Mouse (Mus musculus) kidney, postnatal 0 days (tissue): ENCODE measurements around the gene Serinc1. TPM values are rescaled to one million over a fixed set of nuclear protein-coding genes. Genes with fewer than 3 reads are reported as not detected.
A peak's percentile ranks its signal among the peaks of the same experiment; 100 is the strongest.
"Not testable (repeated sequence)": the region's sequence is repeated elsewhere in the genome, so short reads cannot be mapped to it uniquely, and the experiment has no call there.

Experiments used
- ATAC-seq: fragments of 200-750 bp; cut with Nextera tagmentation; replicated peaks from 2 replicates; pipeline ENCODE4 v1.8.0; 2017; ENCODE audit warnings: low read depth, moderate number of reproducible peaks, moderate TSS enrichment, moderate library complexity; ENCODE audit not compliant: low FRiP score
- DNase-seq: peaks from one replicate; pipeline ENCODE4 v3.0.0-alpha.2; 2016; ENCODE audit warnings: low spot score
- H3K27ac ChIP-seq: fragments of 300-500 bp; sonication (generic); 2 replicates; pipeline ENCODE4 v1.5.1; 2014; ENCODE audit warnings: mild to moderate bottlenecking
- H3K27me3 ChIP-seq: fragments of 300-500 bp; sonication (generic); 2 replicates; pipeline ENCODE4 v1.6.1; 2014; ENCODE audit warnings: low read length, mixed read lengths; ENCODE audit not compliant: insufficient read depth
- H3K36me3 ChIP-seq: fragments of 300-500 bp; sonication (generic); 2 replicates; pipeline ENCODE4 v1.6.1; 2014; ENCODE audit warnings: low read length, mixed read lengths; ENCODE audit not compliant: insufficient read depth
- H3K4me1 ChIP-seq: fragments of 300-500 bp; sonication (generic); replicated peaks from 2 replicates; pipeline ENCODE4 v1.6.1; 2014; ENCODE audit warnings: antibody characterized with exemption, low read length, mixed read lengths; ENCODE audit not compliant: insufficient read depth
- H3K4me2 ChIP-seq: fragments of 300-500 bp; sonication (generic); 2 replicates; pipeline ENCODE4 v1.6.1; 2014; ENCODE audit warnings: mild to moderate bottlenecking, low read length, moderate library complexity, mixed read lengths
- H3K4me3 ChIP-seq: fragments of 300-500 bp; sonication (generic); replicated peaks from 2 replicates; pipeline ENCODE4 v1.5.1; 2014; ENCODE audit warnings: low read depth, low read length
- H3K9ac ChIP-seq: fragments of 300-500 bp; sonication (generic); 2 replicates; pipeline ENCODE4 v1.6.1; 2014; ENCODE audit warnings: low read depth, low read length
- H3K9me3 ChIP-seq: fragments of 300-500 bp; sonication (generic); replicated peaks from 2 replicates; pipeline ENCODE4 v1.6.1; 2016; ENCODE audit warnings: low read length, inconsistent platforms, mixed read lengths
- CTCF ChIP-seq: IDR thresholded peaks from 2 replicates; pipeline ENCODE4 v1.5.1; 2016; ENCODE audit warnings: antibody characterized with exemption, low read depth, mild to moderate bottlenecking, moderate library complexity
- WGBS: fragments of 180-500 bp; shearing (Covaris S2); extraction: QIAGEN DNeasy Blood & Tissue Kit; methylation state at CpG from one replicate; pipeline ENCODE4 v1.1.7; 2014; 5-methylcytosine and 5-hydroxymethylcytosine counted together
- polyA plus RNA-seq: library from polyadenylated mRNA; unstranded; fragments of >200 nt; fragmentation: Nextera tagmentation; extraction: Ambion mirVana; gene quantifications from 2 replicates; pipeline ENCODE4 v1.2.1, GENCODE M21; 2015

Gene Serinc1
- polyA plus RNA-seq, 1 experiment from 2014 or later: 148 TPM

DNA sequence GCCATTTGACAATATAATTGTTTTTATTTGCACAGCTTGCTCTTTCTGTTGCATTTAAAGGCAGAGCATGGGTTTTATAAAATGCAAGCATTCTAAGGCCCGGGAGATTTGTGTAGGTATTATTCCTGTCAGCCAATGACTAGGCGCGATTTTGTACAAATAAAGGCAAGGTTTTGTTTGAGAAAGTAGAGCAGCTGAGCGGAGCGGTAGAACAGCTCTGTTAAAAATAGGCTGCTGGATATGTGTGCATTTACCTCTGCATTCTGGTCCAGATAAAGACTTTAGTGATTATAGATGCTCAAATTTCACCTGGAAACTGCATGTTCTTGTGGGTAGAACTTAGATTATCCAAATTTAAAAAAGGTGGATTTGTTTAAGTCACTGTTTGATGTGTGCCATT lies 25.3 kb upstream of the Serinc1 start:
- ATAC-seq (no peak), DNase-seq (no peak)
- no peak for TF ChIP-seq CTCF
- 82% methylated on average over 5 of the region's 5 CpGs for WGBS
- no peaks in the 10 kb centered on the region for H3K27me3 ChIP-seq
- H3K9me3 ChIP-seq: no peaks in the 10 kb centered on the region
- no peak overlapping the region for H3K9ac ChIP-seq
- no peaks in the 10 kb centered on the region for H3K4me1 ChIP-seq
- no peak overlapping the region for H3K4me2 ChIP-seq
- H3K4me3 ChIP-seq: no peak overlapping the region
- no peak overlapping the region for H3K27ac ChIP-seq
- H3K36me3 ChIP-seq: no peaks in the 10 kb centered on the region

DNA sequence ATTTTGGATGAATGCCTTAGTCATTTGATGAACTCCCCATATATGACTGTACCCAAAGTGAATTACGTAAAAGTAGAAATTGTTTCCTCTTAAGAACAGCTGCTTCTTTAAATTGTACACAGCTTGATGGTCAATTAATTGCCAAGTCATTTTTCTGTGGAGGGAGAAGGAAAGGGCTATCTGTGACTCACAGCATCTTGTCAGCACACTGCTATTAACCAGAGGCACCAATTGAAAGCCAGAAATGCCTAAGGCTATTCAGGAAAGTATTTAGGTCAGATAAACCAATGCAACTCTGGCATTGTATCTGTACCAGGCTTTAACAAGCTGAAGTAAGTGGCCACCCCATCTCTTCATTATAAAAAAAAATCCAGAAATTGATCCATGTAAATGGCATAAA lies 21.4 kb upstream of the Serinc1 start:
- WGBS: 89% methylated on average over 1 of the region's 1 CpGs
- Histone ChIP-seq H3K9me3 (no peaks in the 10 kb centered on the region), H3K27ac (no peak overlapping the region), H3K4me1 (no peaks in the 10 kb centered on the region), H3K9ac (no peak overlapping the region), H3K4me3 (no peak overlapping the region), H3K27me3 (no peaks in the 10 kb centered on the region), H3K4me2 (no peak overlapping the region), H3K36me3 (no peaks in the 10 kb centered on the region)
- DNase-seq (no peak), ATAC-seq (no peak)
- TF ChIP-seq CTCF: no peak

DNA sequence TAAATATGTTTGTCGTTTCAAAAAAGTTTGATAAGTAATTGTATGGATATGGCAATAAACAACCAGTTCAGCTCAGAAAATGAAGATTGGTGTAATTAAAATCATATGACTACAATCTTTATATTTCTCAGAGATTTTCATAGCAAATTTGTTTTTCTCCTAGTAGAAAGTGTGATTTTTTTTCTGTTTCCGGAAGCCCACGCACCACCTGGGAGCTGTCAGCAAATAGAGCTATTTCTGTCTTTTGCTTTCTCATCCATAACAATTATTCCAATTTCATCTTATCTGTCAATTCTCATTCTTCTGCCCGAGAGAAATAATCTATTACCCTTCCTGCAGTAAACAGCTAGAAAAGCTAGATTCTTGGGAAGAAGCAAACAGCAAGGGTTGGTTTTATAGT lies 17.3 kb upstream of the Serinc1 start:
- no peak for ATAC-seq

DNA sequence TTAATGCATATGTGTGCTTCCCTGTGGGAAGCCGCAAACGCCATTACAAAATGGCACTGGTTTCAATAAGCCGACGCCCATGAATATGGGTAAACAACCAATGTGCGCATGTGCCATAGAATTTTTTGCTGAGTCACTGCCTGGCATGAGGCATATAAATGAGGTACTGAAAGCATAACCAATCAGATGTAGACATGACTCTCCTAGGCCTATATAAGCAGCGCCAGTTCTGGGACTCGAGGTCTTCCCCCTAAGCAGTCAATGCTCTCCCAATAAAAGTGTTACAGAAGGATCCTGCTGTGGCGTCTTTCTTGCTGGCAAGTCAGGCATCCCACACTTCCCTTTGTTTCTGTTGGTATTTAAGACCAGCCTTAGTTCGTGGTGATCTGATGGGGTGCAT lies 11.6 kb upstream of the Serinc1 start:
- not testable (repeated sequence) for H3K9ac ChIP-seq, H3K36me3 ChIP-seq, H3K4me2 ChIP-seq, ATAC-seq, H3K4me1 ChIP-seq, H3K4me3 ChIP-seq, H3K9me3 ChIP-seq, H3K27ac ChIP-seq, H3K27me3 ChIP-seq, DNase-seq
- WGBS: 90% methylated on average over 9 of the region's 9 CpGs

More for the DNA sequence above, 17.3 kb upstream of the Serinc1 start:
- Histone ChIP-seq H3K4me3 (no peak overlapping the region), H3K9ac (no peak overlapping the region), H3K27me3 (no peaks in the 10 kb centered on the region), H3K9me3 (no peaks in the 10 kb centered on the region), H3K4me1 (no peaks in the 10 kb centered on the region), H3K4me2 (no peak overlapping the region), H3K36me3 (no peaks in the 10 kb centered on the region), H3K27ac (no peak overlapping the region)
- WGBS: 91% methylated on average over 4 of the region's 4 CpGs
- no peak for TF ChIP-seq CTCF
- no peak for DNase-seq

DNA sequence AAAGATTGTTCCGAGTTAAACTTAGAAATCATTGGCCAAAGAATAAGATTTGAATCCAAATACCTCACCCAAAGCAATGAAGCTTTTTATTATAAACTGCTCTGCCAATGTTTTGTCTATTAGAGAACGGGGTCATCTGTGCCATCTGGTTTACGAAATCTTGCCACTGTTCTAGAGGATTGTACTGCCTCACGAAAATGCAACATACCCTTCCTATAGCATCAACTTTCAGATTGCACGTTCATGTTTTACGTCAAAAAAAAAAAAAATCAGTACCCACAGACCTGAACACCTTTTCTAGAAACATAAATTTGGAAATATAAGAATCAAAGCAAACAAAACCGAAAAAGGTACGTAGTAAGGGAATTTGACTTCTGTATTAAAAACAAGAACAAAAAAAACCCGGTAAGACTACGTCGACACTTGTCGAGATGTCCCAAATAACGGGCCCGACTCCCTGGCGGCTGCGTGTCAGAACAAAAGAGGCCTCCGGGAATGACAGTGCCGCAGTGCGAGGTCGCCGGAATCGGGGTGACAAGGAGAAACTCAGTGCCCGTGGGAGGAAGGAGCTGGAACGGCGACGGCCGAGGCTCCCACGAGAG lies 613 bp downstream of the Serinc1 start:
- Histone ChIP-seq H3K36me3 (peaks cover 2% of the 10 kb centered on the region; the same call in 1 of the 2 replicates), H3K9me3 (no peaks in the 10 kb centered on the region), H3K4me2 (peak overlapping the region; percentile 64), H3K4me3 (peak overlapping the region; percentile 95), H3K27me3 (no peaks in the 10 kb centered on the region), H3K27ac (peak overlapping the region; percentile 93), H3K9ac (peak overlapping the region; percentile 92), H3K4me1 (peaks cover 12% of the 10 kb centered on the region)
- peak; percentile 5 for DNase-seq
- WGBS: 3% methylated on average over 28 of the region's 28 CpGs
- no peak; the same call in 1 of the 2 replicates for ATAC-seq
- no peak for TF ChIP-seq CTCF

DNA sequence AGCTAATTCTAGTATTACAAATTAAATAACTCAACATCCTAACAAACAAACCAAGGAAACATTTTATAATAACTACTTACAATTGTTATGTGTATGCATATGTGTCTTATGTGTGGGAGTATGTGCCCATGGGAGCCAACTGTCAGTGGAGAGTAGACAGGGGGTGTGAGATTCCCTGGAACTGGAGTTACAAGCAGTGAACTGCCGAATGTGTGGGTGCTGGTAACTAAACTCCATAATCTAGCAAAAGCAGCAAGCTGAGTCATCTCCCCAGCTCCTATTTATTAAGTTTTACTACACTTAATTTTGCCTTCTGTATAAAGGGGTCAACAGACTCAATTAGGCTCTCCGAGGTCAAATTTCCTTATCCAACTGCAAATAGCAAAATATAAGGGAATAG lies 1.3 kb downstream of the Serinc1 start:
- Histone ChIP-seq H3K9me3 (no peaks in the 10 kb centered on the region), H3K27ac (no peak overlapping the region), H3K4me3 (peak overlapping the region; percentile 95), H3K4me1 (peaks cover 12% of the 10 kb centered on the region), H3K27me3 (no peaks in the 10 kb centered on the region), H3K9ac (no peak overlapping the region; the same call in 1 of the 2 replicates), H3K4me2 (peak overlapping the region; percentile 64), H3K36me3 (peaks cover 4% of the 10 kb centered on the region; the same call in 1 of the 2 replicates)
- 43% methylated on average over 2 of the region's 2 CpGs for WGBS
- ATAC-seq (no peak), DNase-seq (peak; percentile 14)
- TF ChIP-seq CTCF: no peak

DNA sequence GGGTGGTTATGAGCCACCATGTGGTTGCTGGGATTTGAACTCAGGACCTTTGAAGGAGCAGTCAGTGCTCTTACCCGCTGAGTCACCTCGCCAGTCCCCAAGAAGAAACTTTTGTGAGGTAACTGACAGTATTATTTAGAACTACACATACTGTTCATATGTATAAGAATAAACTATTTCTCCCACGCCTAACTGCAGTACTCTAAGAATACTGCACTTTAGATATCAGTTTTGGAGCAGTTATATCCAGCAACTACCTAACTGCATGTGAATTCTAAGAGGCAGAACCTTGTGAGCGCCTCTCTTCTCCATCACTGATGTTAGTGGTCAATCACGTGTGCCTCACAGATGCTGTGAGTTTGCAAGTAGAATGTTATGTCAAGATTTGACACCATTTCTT lies 5.9 kb downstream of the Serinc1 start:
- H3K27ac ChIP-seq: no peak overlapping the region
- WGBS: 92% methylated on average over 5 of the region's 5 CpGs
- TF ChIP-seq CTCF: no peak
- H3K36me3 ChIP-seq: peaks cover 25% of the 10 kb centered on the region
- H3K4me2 ChIP-seq: no peak overlapping the region
- DNase-seq (no peak), ATAC-seq (no peak)
- H3K27me3 ChIP-seq: no peaks in the 10 kb centered on the region
- no peak overlapping the region for H3K9ac ChIP-seq
- no peak overlapping the region for H3K4me3 ChIP-seq
- H3K4me1 ChIP-seq: peaks cover 12% of the 10 kb centered on the region
- H3K9me3 ChIP-seq: no peaks in the 10 kb centered on the region
